Comparison of ENCODE assay signal across 16 mouse cellular contexts in the genomic region with DNA sequence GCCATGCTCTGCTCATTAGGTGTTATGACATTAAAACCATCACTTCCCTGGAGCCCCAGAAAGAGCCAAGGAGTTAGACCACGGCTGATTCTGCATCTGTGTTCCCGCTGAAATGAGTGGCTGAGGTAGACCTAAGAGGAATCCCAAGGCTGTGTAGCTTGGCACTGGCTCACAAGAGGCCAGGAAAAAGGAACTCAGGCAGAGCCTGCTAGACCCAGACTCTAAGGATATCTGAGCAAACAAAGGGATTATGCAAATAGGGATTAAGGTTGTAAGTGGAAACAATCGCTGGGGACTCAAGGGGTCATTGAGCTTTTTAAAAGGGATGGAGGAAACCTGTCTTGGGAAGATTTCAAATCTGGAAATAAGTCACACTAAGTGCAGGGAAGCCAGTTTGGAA.
DNase-seq lines count a peak whose midpoint lies in the region; ATAC-seq lines count a peak whose summit lies in the region.
"Had no signal": no experiment of that assay in that cellular context is flagged by ENCODE, and none has a peak within 500 bp of the region (broad histone marks: within the 10 kb centered on the region; RNA-seq: fewer than 3 reads in every experiment).

No protein-coding gene starts in this region.

- H3K36me3 ChIP-seq in embryonic facial prominence, embryonic 14.5 days (ENCODE audit: control insufficient read depth, insufficient read depth, low read length) = no peaks in the 10 kb centered on the region
- H3K36me3 ChIP-seq in midbrain, embryonic 11.5 days (ENCODE audit: control insufficient read depth, insufficient read depth, low read length) = no peaks in the 10 kb centered on the region
- H3K36me3 ChIP-seq: heart, embryonic 12.5 days; hindbrain, embryonic 15.5 days; stomach, embryonic 15.5 days had no signal

- 10% methylated on average over 3 of the region's 3 CpGs for WGBS in embryonic facial prominence, embryonic 14.5 days
- 0% methylated on average over 3 of the region's 3 CpGs for WGBS in midbrain, embryonic 11.5 days

- 0 out of 2 replicates have a peak, but pooled peaks have one; percentile 27 for ATAC-seq in embryonic facial prominence, embryonic 14.5 days (ENCODE audit: low read depth)
- ATAC-seq in midbrain, embryonic 11.5 days (ENCODE audit: low FRiP score) = peak; percentile 71
- no peak for ATAC-seq in granulocyte monocyte progenitor cell, adult 5-6 weeks (replicated peaks; ENCODE audit: poor library complexity, severe bottlenecking)

- no peaks in the 10 kb centered on the region for H3K9me3 ChIP-seq in embryonic facial prominence, embryonic 14.5 days (ENCODE audit: control insufficient read depth, low read length)
- no peaks in the 10 kb centered on the region for H3K9me3 ChIP-seq in midbrain, embryonic 11.5 days (ENCODE audit: control insufficient read depth, low read length)
- H3K9me3 ChIP-seq: heart, embryonic 12.5 days; hindbrain, embryonic 15.5 days; stomach, embryonic 15.5 days had no signal

- no peak overlapping the region for H3K4me3 ChIP-seq in embryonic facial prominence, embryonic 14.5 days (ENCODE audit: low read depth, low read length)
- no peak overlapping the region for H3K4me3 ChIP-seq in midbrain, embryonic 11.5 days (ENCODE audit: low read depth, low read length)
- H3K4me3 ChIP-seq: heart, embryonic 12.5 days; hindbrain, embryonic 15.5 days; stomach, embryonic 15.5 days had no signal

- 0 out of 2 replicates have a peak, but pooled peaks cover 3% of the 10 kb centered on the region for H3K27me3 ChIP-seq in embryonic facial prominence, embryonic 14.5 days (replicated peaks; ENCODE audit: control insufficient read depth, insufficient read depth, low read length)
- H3K27me3 ChIP-seq in midbrain, embryonic 11.5 days (ENCODE audit: control insufficient read depth, insufficient read depth, low read length) = no peaks in the 10 kb centered on the region
- H3K27me3 ChIP-seq: hindbrain, embryonic 15.5 days; stomach, embryonic 15.5 days had no signal

- no peak overlapping the region for H3K9ac ChIP-seq in embryonic facial prominence, embryonic 14.5 days (ENCODE audit: low read depth, low read length)
- H3K9ac ChIP-seq in midbrain, embryonic 11.5 days (ENCODE audit: low read length) = no peak overlapping the region
- H3K9ac ChIP-seq: heart, embryonic 12.5 days; hindbrain, embryonic 15.5 days; lung, embryonic 14.5 days; stomach, embryonic 15.5 days had no signal

- no peak overlapping the region; the same call in 1 of the 2 replicates for H3K27ac ChIP-seq in embryonic facial prominence, embryonic 14.5 days (replicated peaks; ENCODE audit: low read depth, low read length)
- H3K27ac ChIP-seq in midbrain, embryonic 11.5 days (ENCODE audit: low read depth, low read length) = peak overlapping the region; percentile 64
- H3K27ac ChIP-seq: stomach, embryonic 15.5 days had no signal

- peaks cover 25% of the 10 kb centered on the region for H3K4me1 ChIP-seq in embryonic facial prominence, embryonic 14.5 days (ENCODE audit: control insufficient read depth, insufficient read depth, low read length)
- H3K4me1 ChIP-seq in midbrain, embryonic 11.5 days (ENCODE audit: control insufficient read depth, insufficient read depth, low read length) = peaks cover 61% of the 10 kb centered on the region
- H3K4me1 ChIP-seq: stomach, embryonic 15.5 days had no signal

- peak; percentile 61 for DNase-seq in embryo, embryonic 10 days (ENCODE audit: low spot score)
- no peak for DNase-seq in embryo, embryonic 9.5 days (ENCODE audit: extremely low spot score)
- DNase-seq in R1 (ENCODE audit: low read depth, low spot score) = peak; percentile 69
- DNase-seq in embryonic facial prominence, embryonic 14.5 days (ENCODE audit: low spot score) = peak; percentile 65
- peak; percentile 94 for DNase-seq in midbrain, embryonic 11.5 days (ENCODE audit: low spot score, missing footprints)
- no peak for DNase-seq in testis, postnatal 14 days (ENCODE audit: low spot score)
- no peak for DNase-seq in spleen, postnatal 36 days (ENCODE audit: low spot score in 2 of 2)
- DNase-seq: adrenal gland, postnatal 10 days; gastrocnemius, postnatal 10 days; kidney, adult 9 months; liver; lung, embryonic 14.5 days had no signal

- H3K4me2 ChIP-seq in embryonic facial prominence, embryonic 14.5 days (ENCODE audit: low read depth, low read length) = no peak overlapping the region
- H3K4me2 ChIP-seq in midbrain, embryonic 11.5 days = no peak overlapping the region
- H3K4me2 ChIP-seq: heart, embryonic 12.5 days; hindbrain, embryonic 15.5 days; lung, embryonic 14.5 days; stomach, embryonic 15.5 days had no signal

Comparison
In these comparisons a context has a peak if more than half of its experiments do, and no peak if none do; other contexts are left out.
1. DNase-seq: peak in embryo, embryonic 10 days (single experiment), R1 (single experiment), embryonic facial prominence, embryonic 14.5 days (single experiment) and midbrain, embryonic 11.5 days (single experiment); none in embryo, embryonic 9.5 days (single experiment), testis, postnatal 14 days (single experiment) and spleen, postnatal 36 days (0 of 2).